Mouse (Mus musculus): ENCODE results near the gene Mgmt.

DNA sequence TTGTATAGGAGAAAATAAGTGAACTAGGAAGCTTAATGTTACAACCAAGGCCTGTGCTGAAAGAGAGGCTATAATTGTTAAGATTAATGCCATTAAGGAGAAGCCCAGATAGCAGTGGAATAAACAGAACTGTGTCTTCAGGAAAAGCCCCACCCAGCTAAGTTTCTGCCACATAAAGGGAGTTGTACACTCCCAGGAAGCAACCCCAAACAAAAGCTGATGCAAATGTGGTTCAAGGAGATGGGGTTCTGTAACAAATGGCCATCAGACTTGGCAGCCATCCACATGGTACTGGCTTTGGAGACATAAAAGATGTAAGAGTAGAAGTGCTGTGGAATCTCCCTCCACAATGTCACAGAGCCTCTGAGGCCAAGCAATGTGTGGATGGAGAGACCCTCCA, 264.7 kb downstream of the Mgmt start:
- TF ChIP-seq POLR2A (IDR thresholded peaks at IDR 0.05; ENCODE audit: low read depth, low read length) (no peak), CTCF (conservative IDR thresholded peaks at IDR 0.05 in 1 of 2, IDR thresholded peaks at IDR 0.05 in 1 of 2; ENCODE audit: low read depth in 2 of 2, low read length in 2 of 2) (no peak), TCF12 (IDR thresholded peaks at IDR 0.05; ENCODE audit: low read depth, low read length) (no peak), MXI1 (IDR thresholded peaks at IDR 0.05; ENCODE audit: low read depth, low read length) (no peak), JUND (conservative IDR thresholded peaks at IDR 0.05; ENCODE audit: low read depth, low read length) (no peak), UBTF (IDR thresholded peaks at IDR 0.05; ENCODE audit: low read depth, low read length) (no peak), EP300 (IDR thresholded peaks at IDR 0.05; ENCODE audit: low read length) (no peak), ZNF384 (IDR thresholded peaks at IDR 0.05; ENCODE audit: low read depth, low read length) (no peak), HCFC1 (IDR thresholded peaks at IDR 0.05; ENCODE audit: low read depth, low read length) (no peak), CHD2 (IDR thresholded peaks at IDR 0.05; ENCODE audit: low read length) (no peak), CHD1 (IDR thresholded peaks at IDR 0.05; ENCODE audit: low read depth, low read length) (no peak), ETS1 (conservative IDR thresholded peaks at IDR 0.05; ENCODE audit: low read depth, low read length) (no peak)

Measured in CH12.LX (cell line).